Mouse (Mus musculus): Measurements from ENCODE around the gene Sumf2. TPM values are rescaled to one million over a fixed set of nuclear protein-coding genes. Genes with fewer than 3 reads are reported as not detected.
A peak's percentile ranks its signal among the peaks of the same experiment; 100 is the strongest.

Gene Sumf2
- 28.0 and 32.4 TPM in 2 replicates for polyA plus RNA-seq (2015; fragmentation: Nextera tagmentation; extraction: Ambion mirVana)

- Histone ChIP-seq H3K4me2 (peak within 1 kb of the TSS; percentile 67), H3K4me1 (peaks cover 18% of the 10 kb centered on the region), H3K27me3 (replicated peaks) (no peaks in the 10 kb centered on the region), H3K9ac (replicated peaks) (peak within 1 kb of the TSS; percentile 79), H3K4me3 (replicated peaks) (peak within 1 kb of the TSS; percentile 83), H3K27ac (replicated peaks) (peak within 1 kb of the TSS; percentile 82), H3K36me3 (peaks cover 31% of the 10 kb centered on the region), H3K9me3 (replicated peaks) (no peaks in the 10 kb centered on the region)
- WGBS = 10% methylated on average over 22 of the region's 22 CpGs
- ATAC-seq (ENCODE audit: low FRiP score) = peak; percentile 97
Measured at GRCm38 (mm10) chr5:129846752-129847557, at the start of gene Sumf2. TSS of gene Sumf2 (plus strand) at chr5:129846986.

GRCm38 (mm10) chr5:129844848-129845247, 1.9 kb upstream of the Sumf2 start:
- H3K9me3 ChIP-seq (replicated peaks) = no peaks in the 10 kb centered on the region
- no peak overlapping the region for H3K9ac ChIP-seq (replicated peaks)
- no peak overlapping the region for H3K4me3 ChIP-seq (replicated peaks)
- WGBS = 96% methylated on average over 5 of the region's 5 CpGs
- no peak for ATAC-seq (ENCODE audit: low FRiP score)
- peaks cover 26% of the 10 kb centered on the region for H3K36me3 ChIP-seq
- H3K27me3 ChIP-seq (replicated peaks) = no peaks in the 10 kb centered on the region
- no peak overlapping the region for H3K4me2 ChIP-seq
- H3K4me1 ChIP-seq = peaks cover 18% of the 10 kb centered on the region
- H3K27ac ChIP-seq (replicated peaks) = no peak overlapping the region

- WGBS = 66% methylated on average over 8 of the region's 8 CpGs
Measured at GRCm38 (mm10) chr5:129847558-129847820, 703 bp downstream of the Sumf2 start.

GRCm38 (mm10) chr5:129855163-129855562, 8.4 kb downstream of the Sumf2 start:
- Histone ChIP-seq H3K27me3 (replicated peaks) (no peaks in the 10 kb centered on the region), H3K4me1 (no peaks in the 10 kb centered on the region), H3K9me3 (replicated peaks) (no peaks in the 10 kb centered on the region), H3K4me2 (no peak overlapping the region), H3K36me3 (peaks cover 51% of the 10 kb centered on the region), H3K4me3 (replicated peaks) (no peak overlapping the region), H3K9ac (replicated peaks) (no peak overlapping the region), H3K27ac (replicated peaks) (no peak overlapping the region)
- no peak for ATAC-seq (ENCODE audit: low FRiP score)
- WGBS = 47% methylated on average over 5 of the region's 5 CpGs

More at GRCm38 (mm10) chr5:129847558-129847820, 703 bp downstream of the Sumf2 start:
- H3K9ac ChIP-seq (replicated peaks) = peak overlapping the region; percentile 79
- H3K4me2 ChIP-seq = peak overlapping the region; percentile 67
- H3K36me3 ChIP-seq = peaks cover 31% of the 10 kb centered on the region
- H3K4me3 ChIP-seq (replicated peaks) = peak overlapping the region; percentile 83
- peaks cover 18% of the 10 kb centered on the region for H3K4me1 ChIP-seq
- no peak for ATAC-seq (ENCODE audit: low FRiP score)
- no peaks in the 10 kb centered on the region for H3K9me3 ChIP-seq (replicated peaks)
- no peak overlapping the region; the same call in 1 of the 2 replicates for H3K27ac ChIP-seq (replicated peaks)
- H3K27me3 ChIP-seq (replicated peaks) = no peaks in the 10 kb centered on the region

- H3K4me3 ChIP-seq (replicated peaks) = no peak overlapping the region
Measured at GRCm38 (mm10) chr5:129856414-129856813, 9.6 kb downstream of the Sumf2 start.

GRCm38 (mm10) chr5:129862325-129862724, 15.5 kb downstream of the Sumf2 start:
- Histone ChIP-seq H3K36me3 (peaks cover 45% of the 10 kb centered on the region), H3K27me3 (replicated peaks) (no peaks in the 10 kb centered on the region), H3K9me3 (replicated peaks) (no peaks in the 10 kb centered on the region), H3K4me3 (replicated peaks) (no peak overlapping the region), H3K4me1 (peaks cover 3% of the 10 kb centered on the region; the same call in 1 of the 2 replicates), H3K4me2 (no peak overlapping the region), H3K27ac (replicated peaks) (no peak overlapping the region), H3K9ac (replicated peaks) (no peak overlapping the region)
- no peak for ATAC-seq (ENCODE audit: low FRiP score)
- 98% methylated on average over 6 of the region's 6 CpGs for WGBS

More at GRCm38 (mm10) chr5:129856414-129856813, 9.6 kb downstream of the Sumf2 start:
- no peaks in the 10 kb centered on the region for H3K4me1 ChIP-seq
- H3K9me3 ChIP-seq (replicated peaks) = no peaks in the 10 kb centered on the region
- ATAC-seq (ENCODE audit: low FRiP score) = no peak
- no peak overlapping the region for H3K9ac ChIP-seq (replicated peaks)
- no peak overlapping the region for H3K27ac ChIP-seq (replicated peaks)
- WGBS = 90% methylated on average over 5 of the region's 5 CpGs
- no peaks in the 10 kb centered on the region for H3K27me3 ChIP-seq (replicated peaks)
- H3K4me2 ChIP-seq = no peak overlapping the region
- peaks cover 59% of the 10 kb centered on the region for H3K36me3 ChIP-seq

- peak overlapping the region; percentile 26 for H3K4me2 ChIP-seq
- WGBS = 12% methylated on average over 18 of the region's 18 CpGs
- H3K27me3 ChIP-seq (replicated peaks) = no peaks in the 10 kb centered on the region
- H3K4me1 ChIP-seq = peaks cover 3% of the 10 kb centered on the region; the same call in 1 of the 2 replicates
- H3K9me3 ChIP-seq (replicated peaks) = no peaks in the 10 kb centered on the region
- no peak overlapping the region for H3K9ac ChIP-seq (replicated peaks)
- no peak overlapping the region for H3K4me3 ChIP-seq (replicated peaks)
- no peak overlapping the region for H3K27ac ChIP-seq (replicated peaks)
- H3K36me3 ChIP-seq = peaks cover 34% of the 10 kb centered on the region
- ATAC-seq (ENCODE audit: low FRiP score) = no peak
Measured at GRCm38 (mm10) chr5:129864467-129864866, 17.7 kb downstream of the Sumf2 start.

GRCm38 (mm10) chr5:129865841-129866240, 19.1 kb downstream of the Sumf2 start:
- no peak for ATAC-seq (ENCODE audit: low FRiP score)
- 87% methylated on average over 12 of the region's 12 CpGs for WGBS
- peaks cover 20% of the 10 kb centered on the region for H3K36me3 ChIP-seq

GRCm38 (mm10) chr5:129869238-129869995, 22.6 kb downstream of the Sumf2 start:
- Histone ChIP-seq H3K4me2 (no peak overlapping the region), H3K9me3 (replicated peaks) (no peaks in the 10 kb centered on the region), H3K9ac (replicated peaks) (no peak overlapping the region), H3K4me1 (peaks cover under 1% of the 10 kb centered on the region; the same call in 1 of the 2 replicates), H3K36me3 (no peaks in the 10 kb centered on the region), H3K4me3 (replicated peaks) (no peak overlapping the region), H3K27ac (replicated peaks) (no peak overlapping the region), H3K27me3 (replicated peaks) (no peaks in the 10 kb centered on the region)
- 92% methylated on average over 19 of the region's 19 CpGs for WGBS
- no peak for ATAC-seq (ENCODE audit: low FRiP score)

More at GRCm38 (mm10) chr5:129865841-129866240, 19.1 kb downstream of the Sumf2 start:
- no peak overlapping the region for H3K27ac ChIP-seq (replicated peaks)
- H3K9ac ChIP-seq (replicated peaks) = no peak overlapping the region
- H3K4me3 ChIP-seq (replicated peaks) = no peak overlapping the region
- no peaks in the 10 kb centered on the region for H3K27me3 ChIP-seq (replicated peaks)
- peaks cover 3% of the 10 kb centered on the region; the same call in 1 of the 2 replicates for H3K4me1 ChIP-seq
- H3K4me2 ChIP-seq = no peak overlapping the region
- no peaks in the 10 kb centered on the region for H3K9me3 ChIP-seq (replicated peaks)

- Histone ChIP-seq H3K9ac (replicated peaks) (no peak overlapping the region), H3K4me3 (replicated peaks) (no peak overlapping the region), H3K36me3 (no peaks in the 10 kb centered on the region), H3K27me3 (replicated peaks) (no peaks in the 10 kb centered on the region), H3K9me3 (replicated peaks) (no peaks in the 10 kb centered on the region), H3K27ac (replicated peaks) (no peak overlapping the region), H3K4me1 (no peaks in the 10 kb centered on the region), H3K4me2 (no peak overlapping the region)
- 81% methylated on average over 2 of the region's 2 CpGs for WGBS
- ATAC-seq (ENCODE audit: low FRiP score) = no peak
Measured at GRCm38 (mm10) chr5:129871238-129871637, 24.5 kb downstream of the Sumf2 start.

GRCm38 (mm10) chr5:129873942-129874341, 27.2 kb downstream of the Sumf2 start:
- Histone ChIP-seq H3K4me1 (no peaks in the 10 kb centered on the region), H3K9me3 (replicated peaks) (no peaks in the 10 kb centered on the region), H3K4me2 (no peak overlapping the region), H3K9ac (replicated peaks) (no peak overlapping the region), H3K4me3 (replicated peaks) (no peak overlapping the region), H3K27ac (replicated peaks) (no peak overlapping the region), H3K27me3 (replicated peaks) (no peaks in the 10 kb centered on the region), H3K36me3 (no peaks in the 10 kb centered on the region)
- 81% methylated on average over 12 of the region's 12 CpGs for WGBS
- no peak for ATAC-seq (ENCODE audit: low FRiP score)

GRCm38 (mm10) chr5:129875098-129875497, 28.3 kb downstream of the Sumf2 start:
- WGBS = 80% methylated on average over 11 of the region's 11 CpGs
- Histone ChIP-seq H3K4me2 (no peak overlapping the region), H3K27me3 (replicated peaks) (no peaks in the 10 kb centered on the region), H3K4me3 (replicated peaks) (no peak overlapping the region), H3K9ac (replicated peaks) (no peak overlapping the region), H3K36me3 (peaks cover 2% of the 10 kb centered on the region), H3K4me1 (no peaks in the 10 kb centered on the region), H3K27ac (replicated peaks) (no peak overlapping the region), H3K9me3 (replicated peaks) (no peaks in the 10 kb centered on the region)
- no peak for ATAC-seq (ENCODE audit: low FRiP score)
